Mouse (Mus musculus) right cerebral cortex, adult 2 months (tissue): ENCODE data around the gene Usp35.
A peak's percentile ranks its signal among the peaks of the same experiment; 100 is the strongest.

ENCODE experiments used
- DNase-seq, 2 experiments: peaks; one replicate each; pipeline ENCODE4 v3.0.0; 2021 to 2022; ENCODE audit warnings: low spot score in 2 of 2

Gene Usp35

GRCm38 (mm10) chr7:97313364-97313995 is 18.3 kb downstream of the Usp35 start:
- no peak for DNase-seq

- DNase-seq, result no peak
Observed at GRCm38 (mm10) chr7:97312856-97313255, 19.0 kb downstream of the Usp35 start.

GRCm38 (mm10) chr7:97312196-97312595 is 19.6 kb downstream of the Usp35 start:
- DNase-seq, result no peak

- DNase-seq, result no peak
Observed at GRCm38 (mm10) chr7:97311620-97312019, 20.2 kb downstream of the Usp35 start.

- DNase-seq, result no peak
Observed at GRCm38 (mm10) chr7:97310341-97310635, 21.5 kb downstream of the Usp35 start.

- no peak for DNase-seq
Observed at GRCm38 (mm10) chr7:97309461-97310340, 22.1 kb downstream of the Usp35 start.

GRCm38 (mm10) chr7:97307546-97307945 is 24.3 kb downstream of the Usp35 start:
- peak in 1 of 2 experiments; percentile 1 for DNase-seq

GRCm38 (mm10) chr7:97306813-97307212 is 25.0 kb downstream of the Usp35 start:
- DNase-seq, result peak in 1 of 2 experiments; percentile 1

- no peak for DNase-seq
Observed at GRCm38 (mm10) chr7:97305206-97305605, 26.6 kb downstream of the Usp35 start.

- DNase-seq, result no peak
Observed at GRCm38 (mm10) chr7:97304471-97304870, 27.3 kb downstream of the Usp35 start.

- DNase-seq, result no peak
Observed at GRCm38 (mm10) chr7:97303614-97304013, 28.2 kb downstream of the Usp35 start.

GRCm38 (mm10) chr7:97302876-97303275 is 28.9 kb downstream of the Usp35 start:
- DNase-seq, result no peak

GRCm38 (mm10) chr7:97302261-97302660 is 29.6 kb downstream of the Usp35 start:
- no peak for DNase-seq

- DNase-seq, result no peak
Observed at GRCm38 (mm10) chr7:97301321-97301720, 30.5 kb downstream of the Usp35 start.

GRCm38 (mm10) chr7:97300914-97301313 is 30.9 kb downstream of the Usp35 start:
- no peak for DNase-seq

- DNase-seq, result no peak
Observed at GRCm38 (mm10) chr7:97298943-97299342, 32.9 kb downstream of the Usp35 start.

GRCm38 (mm10) chr7:97298279-97298678 is 33.5 kb downstream of the Usp35 start:
- no peak for DNase-seq

GRCm38 (mm10) chr7:97297466-97297865 is 34.4 kb downstream of the Usp35 start:
- DNase-seq, result peak; percentile 81 to 84

GRCm38 (mm10) chr7:97296986-97297385 is 34.8 kb downstream of the Usp35 start:
- DNase-seq, result no peak

GRCm38 (mm10) chr7:97271068-97271467 is 60.8 kb downstream of the Usp35 start:
- no peak for DNase-seq

GRCm38 (mm10) chr7:97270367-97270766 is 61.5 kb downstream of the Usp35 start:
- no peak for DNase-seq

- DNase-seq, result no peak
Observed at GRCm38 (mm10) chr7:97262541-97262940, 69.3 kb downstream of the Usp35 start.
